Mouse (Mus musculus): ENCODE data around the gene Cobll1.
"Not testable (repeated sequence)": the region's sequence is repeated elsewhere in the genome, so short reads cannot be mapped to it uniquely, and the experiment has no call there.

Gene Cobll1

DNA sequence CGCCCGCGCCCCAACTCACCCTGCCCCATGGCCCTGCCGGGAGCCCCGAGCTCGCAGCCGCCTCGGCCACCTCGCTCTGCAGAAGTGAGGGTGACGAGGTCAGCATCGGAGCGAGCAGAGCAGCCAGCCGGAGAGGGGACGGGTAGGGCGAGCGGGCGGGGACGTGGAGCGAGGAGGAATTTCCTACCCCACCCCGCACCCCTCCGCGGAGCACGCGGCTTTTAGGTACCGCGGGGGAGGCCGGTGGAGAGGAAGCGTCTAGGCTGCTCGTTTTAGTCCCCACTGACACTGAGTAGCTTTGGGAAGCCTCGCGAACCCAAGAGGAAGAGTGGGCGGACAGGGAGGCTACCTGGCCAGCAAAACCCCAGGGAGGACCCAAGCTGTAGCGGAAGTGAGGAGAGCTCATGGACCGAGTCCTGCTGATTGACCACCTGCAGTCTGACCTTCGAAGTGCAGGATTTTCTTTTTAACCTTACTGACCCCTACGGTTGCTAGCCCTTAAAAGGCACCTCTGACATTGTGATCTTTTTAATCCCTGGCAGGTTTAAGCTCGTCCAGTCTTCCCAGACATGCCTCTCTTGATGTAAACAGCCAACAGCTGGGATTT is at the start of gene Cobll1:
Gene Cobll1, minus strand, starts transcription at position 440 of the 607 bp plus-strand sequence.
- no peak for DNase-seq (ENCODE audit: low spot score in 2 of 2)

DNA sequence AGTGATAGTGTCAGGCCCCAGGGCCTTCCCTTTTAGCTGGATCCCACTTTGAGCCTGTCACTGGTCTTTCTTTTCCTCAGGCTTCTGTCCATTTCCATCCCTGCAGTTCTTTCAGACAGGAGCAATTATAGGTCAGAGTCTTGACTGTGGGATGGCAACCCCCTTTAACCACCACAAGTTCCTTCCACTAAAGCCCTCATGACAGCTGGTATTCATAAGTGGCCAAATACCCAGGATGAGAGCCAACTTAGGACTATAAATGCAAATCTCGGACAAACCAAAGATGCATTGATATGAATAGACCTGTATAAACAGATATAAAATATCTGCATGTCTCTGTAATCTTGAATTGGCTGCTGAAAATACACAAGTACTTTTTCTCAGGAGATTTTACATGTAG is 49.5 kb upstream of the Cobll1 start:
- DNase-seq (ENCODE audit: low spot score in 2 of 2) = no peak

DNA sequence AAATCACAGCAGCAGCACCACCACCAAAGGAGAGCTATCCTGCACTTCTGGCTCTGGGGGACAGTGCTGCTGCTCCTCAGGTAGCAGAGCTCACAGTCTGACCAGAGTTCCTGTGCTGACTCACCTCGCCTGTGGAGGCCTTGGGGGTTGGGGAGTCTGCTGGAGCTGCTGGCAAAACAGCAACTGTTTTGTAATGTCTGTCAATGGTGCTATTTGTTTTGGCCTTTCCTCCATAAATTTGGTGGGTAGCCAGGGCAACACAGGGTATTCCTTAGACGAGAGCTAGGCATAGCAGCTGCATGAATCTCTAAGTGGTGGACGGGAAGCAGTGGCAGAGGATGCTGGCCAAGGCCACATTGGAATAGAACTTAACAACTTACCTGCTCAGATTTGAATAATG is 46.2 kb upstream of the Cobll1 start:
- peak; percentile 15 to 30 for DNase-seq (ENCODE audit: low spot score in 2 of 2)

DNA sequence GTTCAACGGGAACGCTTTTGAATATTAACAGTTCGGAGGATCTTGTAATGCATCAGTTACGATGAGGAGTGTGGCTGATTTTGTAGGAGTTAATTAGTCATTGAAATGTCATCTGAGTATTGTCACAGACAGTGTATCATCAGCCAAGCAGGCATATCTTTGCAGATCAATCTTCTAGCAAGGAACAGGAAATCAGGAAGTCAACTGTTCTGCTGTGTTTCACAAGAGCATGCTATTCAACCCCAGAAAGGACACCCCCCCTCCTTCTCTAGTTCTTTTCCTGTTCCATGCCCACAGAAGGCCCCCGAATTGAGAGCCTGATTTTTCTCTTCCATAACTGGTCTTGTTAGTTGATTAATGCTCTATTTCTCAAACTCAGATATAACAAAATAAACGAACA is 43.8 kb upstream of the Cobll1 start:
- DNase-seq (ENCODE audit: low spot score in 2 of 2) = no peak

DNA sequence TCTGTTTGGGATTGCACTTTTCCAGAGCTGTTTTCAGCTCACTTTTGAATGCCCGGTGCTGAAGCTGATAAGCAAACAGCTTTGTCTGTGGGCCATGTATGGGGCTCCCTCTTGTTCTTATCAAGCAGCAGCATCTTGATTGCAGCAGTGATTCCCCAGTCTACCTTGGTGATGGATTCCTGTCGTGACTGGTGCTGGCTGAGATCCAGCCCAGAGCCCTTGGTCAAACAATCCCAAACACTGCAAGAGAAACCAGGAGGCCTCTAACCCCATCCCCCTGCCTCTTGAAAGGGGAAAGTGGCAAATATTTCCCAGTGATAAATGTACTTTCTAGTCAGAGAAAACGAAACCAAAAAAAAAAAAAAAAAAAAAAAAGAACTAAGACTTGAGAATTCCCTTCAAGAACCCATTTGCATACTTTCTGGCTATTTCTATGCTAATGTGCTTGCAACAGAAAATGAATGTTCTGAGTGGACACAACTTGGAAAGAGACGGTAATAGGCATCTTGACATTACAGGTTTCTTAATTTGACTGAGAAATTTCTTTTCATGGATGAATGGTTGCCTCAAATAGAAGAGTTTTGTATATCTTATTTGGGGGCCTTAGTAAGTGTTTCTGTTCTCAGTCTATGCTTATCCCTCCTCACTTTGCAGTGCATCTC is 40.0 kb upstream of the Cobll1 start:
- no peak for DNase-seq (ENCODE audit: low spot score in 2 of 2)

DNA sequence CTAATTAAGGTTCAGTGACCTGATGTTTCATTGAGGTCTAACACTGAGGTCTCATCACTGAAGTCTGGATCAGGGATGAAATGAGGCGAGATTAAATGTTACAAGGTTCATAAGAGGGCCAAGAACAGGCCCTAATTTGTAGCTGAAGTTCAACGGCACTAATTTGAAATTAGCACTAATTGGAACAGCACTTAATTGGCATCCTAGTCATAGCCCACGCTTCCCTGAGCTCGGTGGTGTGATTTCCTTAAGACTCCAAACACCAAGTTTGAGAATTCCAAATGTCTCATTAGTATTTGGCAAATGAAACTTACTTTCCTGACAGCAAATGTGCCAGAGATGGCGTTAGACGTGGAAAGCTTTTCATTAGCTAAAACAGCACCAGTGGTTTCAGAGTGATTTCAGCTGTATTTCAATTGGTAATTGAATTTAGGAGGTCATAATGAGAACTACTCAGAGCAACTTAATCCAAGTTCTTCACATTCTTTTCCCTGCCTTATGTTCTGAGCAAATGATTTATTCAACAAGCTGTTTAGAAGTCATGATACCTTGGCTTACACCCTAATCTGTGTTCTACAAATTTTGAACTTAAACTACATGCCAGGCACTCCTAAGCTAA is 36.3 kb upstream of the Cobll1 start:
- DNase-seq (ENCODE audit: low spot score in 2 of 2) = no peak

DNA sequence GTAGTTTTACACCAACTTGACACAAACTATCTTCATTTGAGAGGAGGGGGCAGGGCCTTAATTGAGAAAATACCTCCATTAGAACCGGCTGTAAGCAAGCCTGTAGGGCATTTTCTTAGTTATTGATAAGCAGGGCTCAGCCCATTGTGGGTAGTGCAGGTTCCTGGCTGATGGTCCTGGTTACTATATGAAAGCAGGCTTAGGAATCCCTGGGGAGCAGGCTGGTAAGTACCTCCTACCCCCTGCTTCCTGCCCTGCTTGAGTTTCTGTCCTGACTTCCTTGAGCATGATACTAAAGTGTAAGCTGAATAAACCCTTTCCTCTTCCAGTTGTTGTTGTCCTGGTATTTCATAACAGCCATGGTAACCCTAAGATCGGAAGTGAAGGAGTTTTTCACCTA is 34.7 kb upstream of the Cobll1 start:
- no peak for DNase-seq (ENCODE audit: low spot score in 2 of 2)

DNA sequence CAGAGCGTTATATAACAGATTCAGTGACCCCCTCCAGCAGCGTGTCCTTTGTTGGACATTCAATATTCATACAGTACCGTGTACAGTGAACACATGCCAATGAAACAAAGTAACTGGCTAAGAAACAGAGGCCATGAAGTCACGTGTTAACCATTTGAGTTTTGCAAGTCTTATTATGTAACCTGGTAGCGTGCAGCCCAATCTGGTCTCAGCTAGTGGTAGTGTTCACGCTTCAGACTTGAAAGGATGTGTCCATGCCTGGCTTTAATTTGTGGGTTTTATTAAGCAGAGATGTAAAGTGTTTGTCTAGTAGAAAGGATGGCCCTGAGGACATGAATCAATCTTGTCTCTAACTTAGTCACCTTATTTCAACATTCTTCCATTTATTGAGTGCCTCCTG is 29.5 kb upstream of the Cobll1 start:
- no peak for DNase-seq (ENCODE audit: low spot score in 2 of 2)

DNA sequence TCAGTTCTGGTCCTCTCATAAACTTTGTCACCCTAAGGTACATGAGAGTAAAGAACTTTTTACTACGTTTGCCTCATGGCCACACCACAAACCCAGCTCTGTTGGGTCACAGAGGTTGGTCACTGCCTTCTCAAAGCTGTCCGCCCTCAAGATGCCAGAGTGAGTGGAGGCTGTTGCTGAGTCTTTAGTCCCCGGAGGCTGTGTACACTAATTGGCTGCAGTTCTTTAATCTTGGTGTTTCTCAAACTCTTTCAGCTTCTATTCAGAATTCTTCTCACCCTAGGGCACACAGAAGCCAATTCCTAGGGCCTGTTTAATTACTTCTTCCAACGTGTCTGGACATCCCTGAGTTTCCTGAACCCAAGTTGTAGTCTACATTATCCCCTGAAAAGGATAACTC is 28.6 kb upstream of the Cobll1 start:
- no peak for DNase-seq (ENCODE audit: low spot score in 2 of 2)

DNA sequence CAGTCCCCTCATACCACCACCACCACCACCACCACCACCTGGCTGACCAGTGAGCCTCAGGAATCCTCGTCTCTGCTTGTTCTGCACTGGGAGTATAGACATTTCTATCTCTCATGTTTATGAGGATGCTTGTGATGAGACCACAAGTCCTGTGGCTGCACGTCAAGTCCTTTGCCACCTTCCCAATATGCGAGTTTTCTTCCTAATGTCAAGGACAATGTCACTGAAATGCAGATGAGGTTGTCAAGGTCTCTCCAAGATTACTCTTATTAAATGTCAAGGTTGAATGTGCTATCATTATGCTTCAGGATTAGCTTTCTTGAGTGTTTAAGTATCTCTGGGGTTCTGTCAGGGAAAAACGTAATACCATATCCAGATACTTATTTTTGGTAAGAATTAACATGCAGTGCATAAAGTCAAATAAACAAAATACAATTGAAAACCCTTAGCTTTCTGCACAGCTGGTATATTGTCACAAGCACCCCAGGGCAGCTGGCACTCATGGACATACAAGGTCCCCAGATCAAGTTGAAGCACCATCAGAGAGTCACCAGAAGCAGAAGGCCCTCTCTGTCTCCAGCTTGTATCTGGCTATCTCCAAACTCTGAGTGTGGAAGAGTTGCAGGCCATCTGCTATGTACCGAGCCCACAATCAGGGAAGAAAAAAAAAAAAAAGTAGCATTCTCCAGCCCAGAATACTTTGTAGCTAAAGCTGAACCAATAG is 27.5 kb upstream of the Cobll1 start:
- DNase-seq (ENCODE audit: low spot score in 2 of 2) = no peak

DNA sequence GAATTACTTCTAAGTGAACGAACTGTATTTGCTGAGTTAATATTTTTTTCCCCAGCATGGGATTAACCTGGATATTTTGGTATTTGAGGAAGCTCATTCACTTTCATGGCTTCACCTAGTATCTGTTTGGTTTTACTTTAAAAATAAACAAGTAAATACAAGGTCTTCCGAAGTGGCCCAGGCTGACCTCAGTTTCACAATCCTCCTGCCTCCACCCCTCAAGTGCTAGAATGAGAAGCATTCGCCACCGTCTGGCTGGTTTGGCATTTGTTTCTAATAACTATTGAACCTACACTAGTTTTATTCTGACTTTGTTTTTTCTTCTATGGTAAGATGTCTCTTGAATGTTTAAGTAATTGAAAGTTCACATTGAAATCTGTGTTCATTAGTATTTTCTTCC is 23.0 kb upstream of the Cobll1 start:
- DNase-seq (ENCODE audit: low spot score in 2 of 2) = no peak

DNA sequence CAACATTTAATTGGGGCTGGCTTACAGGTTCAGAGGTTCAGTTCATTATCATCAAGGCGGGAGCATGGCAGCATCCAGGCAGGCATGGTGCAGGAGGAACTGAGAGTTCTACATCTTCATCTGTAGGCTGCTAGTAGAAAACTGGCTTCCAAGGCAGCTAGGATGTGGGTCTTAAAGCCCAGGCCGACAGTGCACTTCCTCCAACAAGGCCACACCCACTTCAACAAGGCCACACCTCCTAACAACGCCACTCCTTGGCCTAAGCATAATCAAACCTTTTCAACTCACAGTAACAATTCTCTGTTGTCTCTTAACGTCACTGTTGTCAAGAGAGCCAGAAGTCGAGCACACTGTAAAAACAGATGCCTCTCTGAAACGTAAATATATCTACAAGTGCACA is 21.6 kb upstream of the Cobll1 start:
- not testable (repeated sequence) for DNase-seq (ENCODE audit: low spot score in 2 of 2)

DNA sequence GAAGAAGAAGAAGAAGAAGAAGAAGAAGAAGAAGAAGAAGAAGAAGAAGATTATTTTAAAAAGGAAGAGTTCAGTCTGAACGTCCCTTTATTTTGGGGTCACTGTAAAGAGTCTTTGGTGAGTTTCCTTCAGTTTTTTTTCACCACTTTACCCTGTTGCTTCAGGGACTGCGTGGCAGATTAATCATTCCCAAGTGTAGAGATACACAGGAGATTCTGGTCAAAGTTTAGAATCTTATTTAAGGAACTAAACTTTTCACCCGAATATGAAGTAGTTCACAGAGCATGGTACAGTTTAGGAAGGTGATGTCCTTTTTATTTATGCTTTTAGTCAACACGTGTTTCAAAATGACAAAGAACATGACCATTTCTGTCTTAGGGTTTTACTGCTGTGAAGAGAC is 21.2 kb upstream of the Cobll1 start:
- DNase-seq (ENCODE audit: low spot score in 2 of 2) = no peak

DNA sequence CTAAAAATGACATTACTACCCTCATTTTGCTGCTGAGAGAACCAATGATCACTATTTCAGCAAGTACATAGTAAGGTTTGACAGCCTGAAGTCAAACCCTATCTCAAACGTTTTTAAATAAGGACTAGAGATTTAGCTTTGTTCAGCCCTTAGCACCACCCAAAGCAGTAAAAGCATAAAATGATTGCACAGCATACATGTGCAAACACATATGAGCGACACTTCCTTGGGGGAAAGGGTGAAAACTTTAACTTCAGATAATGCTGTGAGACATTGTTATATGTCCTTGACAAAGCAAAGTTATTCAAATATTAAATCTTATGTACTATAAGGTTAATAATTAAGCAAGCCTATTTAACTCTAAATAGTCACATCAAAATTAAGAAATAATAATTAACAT is 18.2 kb upstream of the Cobll1 start:
- DNase-seq (ENCODE audit: low spot score in 2 of 2) = no peak

DNA sequence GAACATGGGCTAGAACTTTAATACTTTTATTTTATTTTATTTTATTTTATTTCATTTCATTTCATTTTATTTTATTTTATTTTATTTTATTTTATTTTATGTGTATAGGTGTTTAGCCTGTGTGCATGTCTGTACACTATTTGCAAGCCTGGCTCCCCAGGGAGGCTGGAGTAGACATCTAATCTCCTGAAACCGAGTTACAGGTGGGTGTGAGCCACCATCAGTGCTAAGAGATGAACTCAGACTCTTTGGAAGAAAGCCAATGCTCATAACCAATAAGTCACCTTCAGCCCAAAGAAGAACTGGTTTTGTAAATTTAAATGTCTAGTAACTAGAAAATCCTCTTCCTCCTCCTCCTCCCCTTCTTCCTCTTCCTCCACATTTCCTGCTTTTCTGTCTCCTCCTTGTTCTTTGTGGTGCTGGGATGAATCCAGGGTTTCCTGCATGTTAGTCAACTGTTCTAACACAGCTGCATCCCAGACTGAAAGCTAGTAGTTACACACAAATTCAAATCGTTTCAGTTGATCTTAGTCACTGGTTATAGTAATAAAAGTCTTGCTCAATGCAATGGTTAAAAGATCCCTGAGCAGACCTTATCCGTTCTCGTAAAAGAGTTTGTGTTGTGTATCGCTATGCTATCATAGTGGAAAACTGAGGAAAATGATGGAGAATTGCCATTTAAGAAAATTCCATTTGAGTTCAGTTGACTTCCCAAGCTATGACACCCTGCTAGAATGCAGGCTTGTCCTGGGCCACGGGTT is 17.5 kb upstream of the Cobll1 start:
- DNase-seq (ENCODE audit: low spot score in 2 of 2) = no peak

DNA sequence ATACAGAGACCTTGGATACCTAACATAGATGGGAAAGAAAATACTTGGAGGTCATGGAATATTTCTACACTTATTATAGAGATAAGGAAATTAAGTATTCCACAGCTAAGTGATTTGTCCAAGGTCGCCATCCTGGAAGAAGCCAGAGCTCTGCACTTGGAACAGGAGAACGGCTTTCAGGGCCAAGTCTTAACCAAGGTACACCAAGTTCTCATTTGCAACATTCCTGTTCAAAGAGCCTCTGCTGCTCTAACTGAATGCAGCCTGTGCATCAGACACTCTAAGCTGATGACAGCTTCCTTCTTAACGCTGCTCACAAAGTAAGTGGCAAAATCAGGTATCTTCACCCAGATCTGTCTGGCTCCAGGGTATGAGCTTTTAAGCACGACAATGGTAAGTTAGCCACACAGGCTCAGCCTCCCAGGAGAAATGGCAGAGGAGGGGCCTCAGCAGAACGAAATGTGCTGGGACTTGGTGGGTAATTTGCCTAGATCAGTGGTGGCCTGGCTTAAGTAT is 11.4 kb upstream of the Cobll1 start:
- peak; percentile 21 to 26 for DNase-seq (ENCODE audit: low spot score in 2 of 2)

DNA sequence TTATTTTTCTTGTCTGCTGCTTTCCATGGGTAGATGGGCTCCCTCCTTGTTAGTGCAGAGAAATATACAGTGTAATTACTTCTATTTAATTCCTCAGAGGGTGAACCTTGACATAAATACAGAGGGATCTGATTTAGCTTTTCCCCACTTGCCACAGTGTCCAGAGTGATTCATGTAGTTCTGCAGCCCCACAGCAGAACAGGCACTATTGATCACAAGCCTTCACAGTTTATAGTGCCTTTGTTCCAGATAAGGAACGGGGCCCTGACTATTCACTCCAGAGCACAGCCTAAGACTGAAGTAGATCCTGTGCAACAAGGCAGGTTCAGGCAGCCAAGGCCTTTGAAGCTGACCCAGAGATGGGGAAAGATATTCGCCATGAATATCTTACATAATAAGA is 10.4 kb upstream of the Cobll1 start:
- no peak for DNase-seq (ENCODE audit: low spot score in 2 of 2)

DNA sequence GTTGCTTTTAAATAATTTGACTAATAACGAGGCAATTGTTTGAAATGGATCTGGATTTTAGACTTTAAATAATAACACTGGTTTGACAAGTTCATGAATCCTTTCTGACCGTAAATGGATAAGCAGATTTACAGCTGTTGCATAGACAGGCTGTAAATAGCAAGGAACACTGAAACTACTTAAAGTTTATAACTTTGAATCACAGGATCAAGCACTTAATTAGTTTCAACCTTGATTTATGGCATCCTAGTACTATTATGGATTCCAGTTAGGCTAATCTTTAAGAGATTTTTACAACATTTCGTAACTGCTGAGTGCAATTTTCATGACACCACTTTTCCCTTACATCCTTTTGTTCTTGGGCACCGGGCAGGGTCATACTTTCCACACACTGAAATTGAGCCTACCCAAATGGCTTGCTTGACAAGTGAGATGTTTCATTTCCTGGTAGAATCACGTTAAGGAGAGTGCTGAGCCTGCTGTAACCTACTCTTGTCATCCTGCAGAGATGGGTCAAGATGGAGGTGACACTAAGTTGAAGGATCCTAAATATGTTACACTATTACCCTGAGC is 1.1 kb upstream of the Cobll1 start:
- no peak for DNase-seq (ENCODE audit: low spot score in 2 of 2)

DNA sequence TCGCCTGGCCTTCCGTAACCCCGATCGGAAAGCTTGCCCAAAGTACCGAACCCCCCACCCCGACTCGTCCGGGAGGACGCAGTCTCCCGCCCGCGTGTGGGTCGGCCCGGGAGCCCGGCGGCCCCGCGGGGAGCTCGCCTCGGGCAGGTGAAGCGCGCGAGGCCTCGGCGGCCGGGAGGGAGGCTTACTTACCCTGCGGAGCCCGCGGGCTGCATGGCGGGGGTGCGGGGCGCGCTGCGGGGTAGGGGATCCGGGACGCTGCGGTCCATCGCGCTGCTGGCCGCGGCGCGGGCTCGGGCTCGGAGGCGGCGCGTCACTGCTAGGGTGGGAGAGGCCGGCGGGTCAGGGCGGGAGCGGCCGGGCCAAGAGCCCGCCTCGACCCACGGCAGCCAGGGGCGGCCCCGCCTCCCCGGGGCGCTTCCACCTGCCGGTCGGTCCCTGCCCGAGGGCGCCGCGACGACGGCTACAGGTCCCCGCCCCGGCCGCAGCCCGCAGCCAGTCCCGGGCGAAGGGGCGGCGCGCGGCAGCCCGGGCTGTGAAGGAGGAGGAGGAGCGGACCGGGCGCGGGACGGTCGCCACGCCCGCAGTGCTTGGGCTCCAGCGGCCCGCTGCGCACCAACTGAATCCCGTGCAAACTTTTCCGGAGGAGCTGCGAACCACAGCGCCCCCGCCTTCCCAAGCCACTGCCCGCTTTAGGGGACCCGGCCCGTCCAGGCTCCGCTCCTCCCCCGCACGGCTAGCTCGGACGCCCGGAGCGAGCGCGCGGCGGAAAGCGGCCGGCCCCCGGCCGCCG is 836 bp downstream of the Cobll1 start:
- peak; percentile 87 to 88 for DNase-seq (ENCODE audit: low spot score in 2 of 2)

DNA sequence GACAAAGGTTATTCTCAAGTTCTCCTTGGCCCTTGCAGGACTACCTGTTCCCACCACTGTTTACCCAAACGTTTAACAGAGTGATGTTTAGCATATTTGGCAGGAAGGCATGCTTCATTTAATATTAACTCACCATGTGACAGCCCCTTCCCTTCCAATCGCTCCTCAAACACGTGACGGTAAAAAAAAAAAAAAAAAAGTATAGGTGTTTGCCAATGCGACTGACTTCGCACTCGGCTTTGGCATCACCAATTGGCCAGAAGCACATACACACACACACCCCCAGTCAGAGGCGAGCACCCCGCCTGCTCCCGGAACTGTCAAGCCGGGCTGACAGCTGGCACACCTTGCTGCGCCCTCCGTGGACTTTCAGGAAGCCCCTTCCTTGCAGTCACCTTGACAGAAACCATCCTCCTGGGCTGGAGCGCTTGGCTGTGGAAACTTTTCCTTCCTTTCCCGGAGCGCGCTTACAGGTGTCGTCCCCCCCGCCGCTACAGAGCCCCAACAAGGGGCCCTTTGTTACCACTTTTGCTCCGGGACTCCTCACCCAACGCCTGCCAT is 1.5 kb downstream of the Cobll1 start:
- peak; percentile 45 to 58 for DNase-seq (ENCODE audit: low spot score in 2 of 2)
